Mouse (Mus musculus) midbrain, embryonic 16.5 days (tissue): ENCODE measurements around the gene 1700016K19Rik. TPM values are rescaled to one million over a fixed set of nuclear protein-coding genes. Genes with fewer than 3 reads are reported as not detected.

ENCODE experiments used
- ATAC-seq: fragments of 200-750 bp; cut with Nextera tagmentation; 2 replicates; pipeline ENCODE4 v1.8.0; 2017; ENCODE audit warnings: moderate TSS enrichment
- H3K27ac ChIP-seq: fragments of 300-500 bp; sonication (generic); 2 replicates; pipeline ENCODE4 v1.5.1; 2014; ENCODE audit warnings: mild to moderate bottlenecking, low read length, mixed read lengths
- H3K27me3 ChIP-seq: fragments of 300-500 bp; sonication (generic); 2 replicates; pipeline ENCODE4 v1.6.1; 2014; ENCODE audit warnings: low read depth, low read length, mixed read lengths; ENCODE audit not compliant: control insufficient read depth, insufficient read depth
- H3K36me3 ChIP-seq: fragments of 300-500 bp; sonication (generic); 2 replicates; pipeline ENCODE4 v1.6.1; 2014; ENCODE audit warnings: mild to moderate bottlenecking, low read length, moderate library complexity, mixed read lengths; ENCODE audit not compliant: control insufficient read depth, insufficient read depth
- H3K4me1 ChIP-seq: fragments of 300-500 bp; sonication (generic); 2 replicates; pipeline ENCODE4 v1.6.1; 2014; ENCODE audit warnings: mild to moderate bottlenecking, low read length, mixed read lengths; ENCODE audit not compliant: control insufficient read depth, insufficient read depth
- H3K4me2 ChIP-seq: fragments of 300-500 bp; sonication (generic); 2 replicates; pipeline ENCODE4 v1.6.1; 2014; ENCODE audit warnings: mild to moderate bottlenecking, low read length, mixed read lengths
- H3K4me3 ChIP-seq: fragments of 300-500 bp; sonication (generic); 2 replicates; pipeline ENCODE4 v1.5.1; 2014; ENCODE audit warnings: low read depth, mild to moderate bottlenecking, low read length, moderate library complexity, mixed read lengths
- H3K9ac ChIP-seq: fragments of 300-500 bp; sonication (generic); 2 replicates; pipeline ENCODE4 v1.6.1; 2014; ENCODE audit warnings: low read depth, low read length, mixed read lengths
- H3K9me3 ChIP-seq: fragments of 300-500 bp; sonication (generic); replicated peaks from 2 replicates; pipeline ENCODE4 v1.6.1; 2014; ENCODE audit warnings: mild to moderate bottlenecking, low read length, mixed read lengths; ENCODE audit not compliant: control insufficient read depth, poor library complexity, severe bottlenecking
- WGBS: fragments of 180-500 bp; shearing (Covaris S2); extraction: QIAGEN DNeasy Blood & Tissue Kit; methylation state at CpG from one replicate; pipeline ENCODE4 v1.1.7; 2014; 5-methylcytosine and 5-hydroxymethylcytosine counted together
- polyA plus RNA-seq: library from polyadenylated mRNA; unstranded; fragments of >200 nt; fragmentation: Nextera tagmentation; extraction: Ambion mirVana; gene quantifications from 2 replicates; pipeline ENCODE4 v1.2.1, GENCODE M21; 2015

1700016K19Rik gene
- polyA plus RNA-seq, 1 experiment from 2014 or later, result 7.0 TPM

- peaks cover 4% of the 10 kb centered on the region; the same call in 1 of the 2 replicates for H3K27me3 ChIP-seq
- 12% methylated on average over 4 of the region's 4 CpGs for WGBS
- peak overlapping the region; percentile 12; the same call in 1 of the 2 replicates for H3K9ac ChIP-seq
- H3K27ac ChIP-seq, result peak overlapping the region; percentile 55; the same call in 1 of the 2 replicates
- H3K36me3 ChIP-seq, result no peaks in the 10 kb centered on the region
- H3K4me3 ChIP-seq, result no peak overlapping the region
- no peaks in the 10 kb centered on the region for H3K9me3 ChIP-seq
- H3K4me2 ChIP-seq, result no peak overlapping the region
- ATAC-seq, result 0 out of 2 replicates have a peak, but pooled peaks have one; percentile 8
- H3K4me1 ChIP-seq, result peaks cover 35% of the 10 kb centered on the region
These were observed 35.3 kb upstream of the 1700016K19Rik start for GRCm38 (mm10) chr11:75964476-75964730.

GRCm38 (mm10) chr11:75965674-75966400 lies 33.9 kb upstream of the 1700016K19Rik start:
- H3K9ac ChIP-seq, result peak overlapping the region; percentile 68
- peak overlapping the region; percentile 96 for H3K4me2 ChIP-seq
- peak overlapping the region; percentile 65 for H3K4me3 ChIP-seq
- 4% methylated on average over 28 of the region's 28 CpGs for WGBS
- H3K27ac ChIP-seq, result no peak overlapping the region
- ATAC-seq, result no peak
- no peaks in the 10 kb centered on the region for H3K9me3 ChIP-seq
- H3K4me1 ChIP-seq, result peaks cover 35% of the 10 kb centered on the region
- no peaks in the 10 kb centered on the region for H3K36me3 ChIP-seq
- peaks cover 4% of the 10 kb centered on the region; the same call in 1 of the 2 replicates for H3K27me3 ChIP-seq

GRCm38 (mm10) chr11:75966401-75967372 lies 33.0 kb upstream of the 1700016K19Rik start:
- peak overlapping the region; percentile 65 for H3K4me3 ChIP-seq
- ATAC-seq, result peak; percentile 37
- peaks cover 35% of the 10 kb centered on the region for H3K4me1 ChIP-seq
- H3K27me3 ChIP-seq, result peaks cover 4% of the 10 kb centered on the region; the same call in 1 of the 2 replicates
- peak overlapping the region; percentile 36 for H3K27ac ChIP-seq
- H3K36me3 ChIP-seq, result no peaks in the 10 kb centered on the region
- under 1% methylated on average over 72 of the region's 90 CpGs for WGBS
- H3K9me3 ChIP-seq, result no peaks in the 10 kb centered on the region
- H3K9ac ChIP-seq, result peak overlapping the region; percentile 68
- peak overlapping the region; percentile 96 for H3K4me2 ChIP-seq

GRCm38 (mm10) chr11:75968761-75969160 lies 31.0 kb upstream of the 1700016K19Rik start:
- H3K4me3 ChIP-seq, result no peak overlapping the region
- no peak for ATAC-seq
- H3K4me2 ChIP-seq, result no peak overlapping the region
- no peak overlapping the region for H3K27ac ChIP-seq
- no peaks in the 10 kb centered on the region for H3K36me3 ChIP-seq
- no peak overlapping the region for H3K9ac ChIP-seq
- H3K4me1 ChIP-seq, result peaks cover 29% of the 10 kb centered on the region
- peaks cover 4% of the 10 kb centered on the region; the same call in 1 of the 2 replicates for H3K27me3 ChIP-seq
- no peaks in the 10 kb centered on the region for H3K9me3 ChIP-seq
- WGBS, result 81% methylated on average over 6 of the region's 6 CpGs

GRCm38 (mm10) chr11:75970629-75971028 lies 29.1 kb upstream of the 1700016K19Rik start:
- Histone ChIP-seq H3K4me2 (no peak overlapping the region), H3K9ac (no peak overlapping the region), H3K4me3 (no peak overlapping the region), H3K9me3 (no peaks in the 10 kb centered on the region; the same call in 1 of the 2 replicates), H3K27me3 (no peaks in the 10 kb centered on the region), H3K4me1 (peaks cover 13% of the 10 kb centered on the region; the same call in 1 of the 2 replicates), H3K36me3 (no peaks in the 10 kb centered on the region), H3K27ac (no peak overlapping the region)
- WGBS, result 21% methylated on average over 3 of the region's 3 CpGs
- no peak for ATAC-seq

- Histone ChIP-seq H3K9me3 (no peaks in the 10 kb centered on the region; the same call in 1 of the 2 replicates), H3K27me3 (no peaks in the 10 kb centered on the region), H3K36me3 (no peaks in the 10 kb centered on the region), H3K4me3 (no peak overlapping the region), H3K4me1 (peaks cover under 1% of the 10 kb centered on the region; the same call in 1 of the 2 replicates), H3K4me2 (no peak overlapping the region), H3K27ac (no peak overlapping the region), H3K9ac (no peak overlapping the region)
- ATAC-seq, result no peak
- WGBS, result 83% methylated on average over 3 of the region's 3 CpGs
These were observed 27.5 kb upstream of the 1700016K19Rik start for GRCm38 (mm10) chr11:75972188-75972587.

- H3K9ac ChIP-seq, result no peak overlapping the region
- 18% methylated on average over 7 of the region's 7 CpGs for WGBS
- no peaks in the 10 kb centered on the region for H3K27me3 ChIP-seq
- no peak overlapping the region for H3K4me3 ChIP-seq
- no peak overlapping the region for H3K4me2 ChIP-seq
- no peaks in the 10 kb centered on the region for H3K4me1 ChIP-seq
- no peaks in the 10 kb centered on the region; the same call in 1 of the 2 replicates for H3K9me3 ChIP-seq
- H3K27ac ChIP-seq, result no peak overlapping the region
- no peaks in the 10 kb centered on the region for H3K36me3 ChIP-seq
- no peak for ATAC-seq
These were observed 26.7 kb upstream of the 1700016K19Rik start for GRCm38 (mm10) chr11:75972916-75973567.

GRCm38 (mm10) chr11:75973988-75974387 lies 25.7 kb upstream of the 1700016K19Rik start:
- WGBS, result 86% methylated on average over 1 of the region's 1 CpGs
- H3K27ac ChIP-seq, result no peak overlapping the region
- H3K4me3 ChIP-seq, result no peak overlapping the region
- H3K27me3 ChIP-seq, result no peaks in the 10 kb centered on the region
- H3K9ac ChIP-seq, result no peak overlapping the region
- no peaks in the 10 kb centered on the region for H3K36me3 ChIP-seq
- no peaks in the 10 kb centered on the region for H3K4me1 ChIP-seq
- H3K4me2 ChIP-seq, result no peak overlapping the region
- no peaks in the 10 kb centered on the region; the same call in 1 of the 2 replicates for H3K9me3 ChIP-seq
- no peak for ATAC-seq
